Mouse (Mus musculus) stomach, postnatal 0 days (tissue): ENCODE measurements at regions not wholly inside any gene's neighbourhood (a gene's known extent, or its start where the extent isn't known, plus 50 kb on each side); places are given as distances from the start of the nearest gene placed in this dataset.

Experiments
- ATAC-seq: fragments of 200-750 bp; cut with Nextera tagmentation; 2 replicates; pipeline ENCODE4 v1.8.0; 2017; ENCODE audit not compliant: low FRiP score, low TSS enrichment
- DNase-seq: peaks from one replicate; pipeline ENCODE4 v3.0.0-alpha.2; 2016; ENCODE audit warnings: low spot score
- H3K27ac ChIP-seq: fragments of 300-500 bp; sonication (generic); replicated peaks from 2 replicates; pipeline ENCODE4 v1.5.1; 2014; ENCODE audit warnings: mild to moderate bottlenecking, control low read depth
- H3K27me3 ChIP-seq: fragments of 300-500 bp; sonication (generic); 2 replicates; pipeline ENCODE4 v1.6.1; 2014; ENCODE audit warnings: low read length; ENCODE audit not compliant: control insufficient read depth, insufficient read depth
- H3K36me3 ChIP-seq: fragments of 300-500 bp; sonication (generic); 2 replicates; pipeline ENCODE4 v1.6.1; 2014; ENCODE audit warnings: low read length, mixed read lengths; ENCODE audit not compliant: control insufficient read depth, insufficient read depth
- H3K4me1 ChIP-seq: fragments of 300-500 bp; sonication (generic); replicated peaks from 2 replicates; pipeline ENCODE4 v1.6.1; 2014; ENCODE audit warnings: antibody characterized with exemption; ENCODE audit not compliant: control insufficient read depth, insufficient read depth
- H3K4me2 ChIP-seq: fragments of 300-500 bp; sonication (generic); replicated peaks from 2 replicates; pipeline ENCODE4 v1.6.1; 2014; ENCODE audit warnings: low read depth, mild to moderate bottlenecking, control low read depth, moderate library complexity
- H3K4me3 ChIP-seq: fragments of 300-500 bp; sonication (generic); 2 replicates; pipeline ENCODE4 v1.5.1; 2014; ENCODE audit warnings: low read depth, low read length, control low read depth
- H3K9ac ChIP-seq: fragments of 300-500 bp; sonication (generic); 2 replicates; pipeline ENCODE4 v1.6.1; 2014; ENCODE audit warnings: mild to moderate bottlenecking, low read length, control low read depth, mixed read lengths
- H3K9me3 ChIP-seq: fragments of 300-500 bp; sonication (generic); 2 replicates; pipeline ENCODE4 v1.6.1; 2016; ENCODE audit warnings: low read length; ENCODE audit not compliant: control insufficient read depth
- CTCF ChIP-seq: IDR thresholded peaks from 2 replicates; pipeline ENCODE4 v1.5.1; 2016; ENCODE audit warnings: antibody characterized with exemption, low read depth, mild to moderate bottlenecking, moderate library complexity
- EP300 ChIP-seq: optimal IDR thresholded peaks from 2 replicates; pipeline ENCODE3; 2016; ENCODE audit warnings: antibody characterized with exemption
- WGBS: fragments of 180-500 bp; shearing (Covaris S2); extraction: QIAGEN DNeasy Blood & Tissue Kit; methylation state at CpG from one replicate; pipeline ENCODE4 v1.1.7; 2014; 5-methylcytosine and 5-hydroxymethylcytosine counted together

GRCm38 (mm10) chr5:125904426-125904825 lies 372.9 kb downstream of the Tmem132b start:
- no peak overlapping the region for H3K4me2 ChIP-seq
- 83% methylated on average over 5 of the region's 5 CpGs for WGBS

DNA sequence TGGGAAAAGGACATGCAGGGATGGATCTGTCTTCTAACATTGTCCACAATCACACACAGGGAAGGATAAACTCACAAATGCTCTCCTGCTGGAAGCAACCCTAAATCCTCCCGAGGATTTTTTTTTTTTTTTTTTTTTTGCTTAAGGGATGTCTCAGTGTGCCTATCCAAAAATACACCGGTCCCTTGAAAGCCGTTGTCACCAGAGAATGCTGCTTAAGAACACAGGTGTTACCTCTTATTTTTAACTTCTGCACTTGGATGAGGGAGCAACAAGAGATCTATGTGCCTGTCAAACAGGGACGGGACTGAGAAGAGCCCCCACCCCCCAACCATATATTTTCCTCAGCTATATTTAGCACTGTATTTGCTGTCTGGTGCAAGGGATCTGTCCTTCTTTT lies 375.8 kb downstream of the Tmem132b start:
- no peak for TF ChIP-seq EP300
- TF ChIP-seq CTCF: no peak
- H3K9me3 ChIP-seq: no peaks in the 10 kb centered on the region
- no peaks in the 10 kb centered on the region for H3K4me1 ChIP-seq
- H3K4me3 ChIP-seq: no peak overlapping the region
- H3K27me3 ChIP-seq: no peaks in the 10 kb centered on the region
- H3K36me3 ChIP-seq: no peaks in the 10 kb centered on the region
- no peak overlapping the region for H3K9ac ChIP-seq
- no peak overlapping the region for H3K4me2 ChIP-seq
- DNase-seq (no peak), ATAC-seq (no peak)
- WGBS: 79% methylated on average over 4 of the region's 4 CpGs
- H3K27ac ChIP-seq: no peak overlapping the region

More at GRCm38 (mm10) chr5:125904426-125904825, 372.9 kb downstream of the Tmem132b start:
- Histone ChIP-seq H3K27ac (no peak overlapping the region), H3K9ac (no peak overlapping the region), H3K27me3 (no peaks in the 10 kb centered on the region), H3K4me3 (no peak overlapping the region), H3K36me3 (no peaks in the 10 kb centered on the region), H3K4me1 (no peaks in the 10 kb centered on the region), H3K9me3 (no peaks in the 10 kb centered on the region)
- TF ChIP-seq EP300 (no peak), CTCF (no peak)
- ATAC-seq: no peak
- DNase-seq: no peak

- TF ChIP-seq EP300 (no peak), CTCF (no peak)
- Histone ChIP-seq H3K4me3 (no peak overlapping the region), H3K9ac (no peak overlapping the region), H3K27ac (no peak overlapping the region), H3K27me3 (no peaks in the 10 kb centered on the region), H3K9me3 (no peaks in the 10 kb centered on the region), H3K4me2 (no peak overlapping the region), H3K36me3 (no peaks in the 10 kb centered on the region), H3K4me1 (no peaks in the 10 kb centered on the region)
- DNase-seq: no peak
- ATAC-seq: no peak
- WGBS: 94% methylated on average over 5 of the region's 5 CpGs
These were observed 376.3 kb downstream of the Tmem132b start for GRCm38 (mm10) chr5:125907909-125908308.

GRCm38 (mm10) chr5:125915857-125916256 lies 384.3 kb downstream of the Tmem132b start:
- no peak for ATAC-seq
- no peaks in the 10 kb centered on the region for H3K9me3 ChIP-seq
- no peak overlapping the region for H3K4me2 ChIP-seq
- H3K4me1 ChIP-seq: no peaks in the 10 kb centered on the region
- no peaks in the 10 kb centered on the region for H3K36me3 ChIP-seq
- no peaks in the 10 kb centered on the region for H3K27me3 ChIP-seq
- no peak overlapping the region for H3K9ac ChIP-seq
- H3K4me3 ChIP-seq: no peak overlapping the region
- no peak for TF ChIP-seq EP300
- TF ChIP-seq CTCF: no peak
- WGBS: 85% methylated on average over 4 of the region's 4 CpGs
- no peak overlapping the region for H3K27ac ChIP-seq
- DNase-seq: no peak

GRCm38 (mm10) chr5:125920965-125921364 lies 389.4 kb downstream of the Tmem132b start:
- Histone ChIP-seq H3K4me2 (no peak overlapping the region), H3K4me3 (no peak overlapping the region), H3K9ac (no peak overlapping the region), H3K4me1 (no peaks in the 10 kb centered on the region), H3K36me3 (no peaks in the 10 kb centered on the region), H3K27me3 (no peaks in the 10 kb centered on the region), H3K27ac (no peak overlapping the region), H3K9me3 (no peaks in the 10 kb centered on the region)
- no peak for TF ChIP-seq CTCF
- no peak for TF ChIP-seq EP300
- 27% methylated on average over 11 of the region's 11 CpGs for WGBS
- ATAC-seq (no peak), DNase-seq (no peak)

DNA sequence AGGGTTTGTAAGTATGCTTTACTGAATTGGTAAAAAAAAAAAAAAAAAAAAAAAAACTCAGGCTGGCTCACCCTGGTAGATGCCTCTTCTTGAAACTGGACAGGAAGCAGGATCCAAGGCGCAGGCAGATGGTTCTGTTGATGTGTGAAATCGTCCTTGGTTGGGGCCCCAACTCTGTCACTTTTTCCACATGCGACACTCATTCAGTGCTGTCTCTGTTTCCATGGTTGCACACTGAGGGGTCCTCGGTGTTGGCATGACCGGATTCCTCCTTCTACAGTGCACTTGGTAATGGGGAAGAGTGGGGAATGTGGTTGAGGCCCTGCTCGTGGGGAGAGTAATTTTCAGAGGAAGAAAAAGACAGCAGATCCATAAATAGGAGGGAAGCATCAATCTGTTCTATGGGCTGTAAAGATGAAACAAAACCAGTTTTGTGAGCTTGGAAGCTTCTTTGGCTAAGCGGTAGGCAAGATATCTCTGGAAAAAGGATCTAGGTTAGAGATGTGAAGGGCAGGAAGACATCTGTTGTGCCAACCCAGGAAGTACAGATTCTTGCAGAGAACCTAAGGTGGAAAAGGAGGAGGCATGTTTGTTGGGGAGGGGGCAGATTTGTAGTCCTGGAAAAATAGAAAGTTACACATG lies 394.4 kb downstream of the Tmem132b start:
- 68% methylated on average over 7 of the region's 7 CpGs for WGBS
- ATAC-seq (no peak), DNase-seq (no peak)
- H3K36me3 ChIP-seq: no peaks in the 10 kb centered on the region
- H3K4me3 ChIP-seq: no peak overlapping the region
- no peaks in the 10 kb centered on the region for H3K27me3 ChIP-seq
- no peak overlapping the region for H3K27ac ChIP-seq
- H3K4me1 ChIP-seq: no peaks in the 10 kb centered on the region
- no peak for TF ChIP-seq CTCF
- no peak for TF ChIP-seq EP300
- H3K4me2 ChIP-seq: no peak overlapping the region
- no peak overlapping the region for H3K9ac ChIP-seq
- no peaks in the 10 kb centered on the region for H3K9me3 ChIP-seq
